Mouse (Mus musculus): ENCODE data around the gene Fuom.

- TF ChIP-seq POLR2A (IDR thresholded peaks at IDR 0.05; ENCODE audit: borderline replicate concordance, low read depth, low read length) (no peak), CTCF (IDR thresholded peaks at IDR 0.05; ENCODE audit: low read depth, low read length) (no peak)
These were observed 23.2 kb upstream of the Fuom start for GRCm38 (mm10) chr7:140125278-140126021.
